Mouse (Mus musculus): ENCODE measurements at regions not wholly inside any gene's neighbourhood (a gene's known extent, or its start where the extent isn't known, plus 50 kb on each side); places are given as distances from the start of the nearest gene placed in this dataset.
"Not testable (repeated sequence)": the region's sequence is repeated elsewhere in the genome, so short reads cannot be mapped to it uniquely, and the experiment has no call there.

- no peaks in the 10 kb centered on the region for H3K27me3 ChIP-seq
- 63% methylated on average over 1 of the region's 1 CpGs for WGBS
- no peak overlapping the region for H3K9ac ChIP-seq
- no peaks in the 10 kb centered on the region for H3K36me3 ChIP-seq
- H3K27ac ChIP-seq, result no peak overlapping the region
- H3K9me3 ChIP-seq, result no peaks in the 10 kb centered on the region
- ATAC-seq (ENCODE audit: insufficient number of reproducible peaks, low FRiP score, low TSS enrichment, low read depth), result no peak
- no peak overlapping the region for H3K4me2 ChIP-seq
- no peak overlapping the region for H3K4me3 ChIP-seq
- H3K4me1 ChIP-seq, result no peaks in the 10 kb centered on the region
These were observed 87.5 kb upstream of the Ppp2r2d start for GRCm38 (mm10) chr7:138758386-138758785.

- Histone ChIP-seq H3K4me1 (no peaks in the 10 kb centered on the region), H3K36me3 (no peaks in the 10 kb centered on the region), H3K9ac (no peak overlapping the region), H3K4me3 (no peak overlapping the region), H3K27ac (no peak overlapping the region), H3K9me3 (no peaks in the 10 kb centered on the region), H3K4me2 (no peak overlapping the region), H3K27me3 (no peaks in the 10 kb centered on the region)
- 64% methylated on average over 2 of the region's 2 CpGs for WGBS
- no peak for ATAC-seq (ENCODE audit: insufficient number of reproducible peaks, low FRiP score, low TSS enrichment, low read depth)
These were observed 97.4 kb upstream of the Ppp2r2d start for GRCm38 (mm10) chr7:138748442-138748841.

GRCm38 (mm10) chr7:138746616-138747015, 99.3 kb upstream of the Ppp2r2d start:
- Histone ChIP-seq H3K4me1 (no peaks in the 10 kb centered on the region), H3K27ac (no peak overlapping the region), H3K9me3 (no peaks in the 10 kb centered on the region), H3K27me3 (no peaks in the 10 kb centered on the region), H3K4me3 (no peak overlapping the region), H3K36me3 (no peaks in the 10 kb centered on the region), H3K9ac (no peak overlapping the region), H3K4me2 (no peak overlapping the region)
- 38% methylated on average over 8 of the region's 8 CpGs for WGBS
- ATAC-seq (ENCODE audit: insufficient number of reproducible peaks, low FRiP score, low TSS enrichment, low read depth), result no peak

- Histone ChIP-seq H3K9ac (no peak overlapping the region), H3K4me1 (no peaks in the 10 kb centered on the region), H3K4me2 (no peak overlapping the region), H3K4me3 (no peak overlapping the region), H3K27me3 (no peaks in the 10 kb centered on the region), H3K9me3 (no peaks in the 10 kb centered on the region), H3K27ac (no peak overlapping the region), H3K36me3 (no peaks in the 10 kb centered on the region)
- WGBS, result 71% methylated on average over 4 of the region's 4 CpGs
- ATAC-seq (ENCODE audit: insufficient number of reproducible peaks, low FRiP score, low TSS enrichment, low read depth), result no peak
These were observed 103.4 kb upstream of the Ppp2r2d start for GRCm38 (mm10) chr7:138742516-138742845.

- Histone ChIP-seq H3K27ac (no peak overlapping the region), H3K9ac (no peak overlapping the region), H3K4me3 (no peak overlapping the region), H3K36me3 (no peaks in the 10 kb centered on the region), H3K9me3 (no peaks in the 10 kb centered on the region), H3K4me2 (no peak overlapping the region), H3K4me1 (no peaks in the 10 kb centered on the region), H3K27me3 (no peaks in the 10 kb centered on the region)
- 62% methylated on average over 7 of the region's 7 CpGs for WGBS
- ATAC-seq (ENCODE audit: insufficient number of reproducible peaks, low FRiP score, low TSS enrichment, low read depth), result no peak
These were observed 103.9 kb upstream of the Ppp2r2d start for GRCm38 (mm10) chr7:138741816-138742515.

GRCm38 (mm10) chr7:138734254-138734653, 111.6 kb upstream of the Ppp2r2d start:
- Histone ChIP-seq H3K9ac (no peak overlapping the region), H3K36me3 (no peaks in the 10 kb centered on the region), H3K4me2 (no peak overlapping the region), H3K4me3 (no peak overlapping the region), H3K4me1 (no peaks in the 10 kb centered on the region), H3K27ac (no peak overlapping the region), H3K27me3 (0 out of 2 replicates have a peak, but pooled peaks cover 3% of the 10 kb centered on the region), H3K9me3 (no peaks in the 10 kb centered on the region)
- 22% methylated on average over 4 of the region's 4 CpGs for WGBS
- no peak for ATAC-seq (ENCODE audit: insufficient number of reproducible peaks, low FRiP score, low TSS enrichment, low read depth)

- no peaks in the 10 kb centered on the region for H3K9me3 ChIP-seq
- H3K27ac ChIP-seq, result no peak overlapping the region
- H3K4me2 ChIP-seq, result no peak overlapping the region
- WGBS, result 85% methylated on average over 2 of the region's 2 CpGs
- H3K9ac ChIP-seq, result no peak overlapping the region
- H3K27me3 ChIP-seq, result no peaks in the 10 kb centered on the region
- peaks cover 4% of the 10 kb centered on the region for H3K4me1 ChIP-seq
- no peaks in the 10 kb centered on the region for H3K36me3 ChIP-seq
- no peak for ATAC-seq (ENCODE audit: insufficient number of reproducible peaks, low FRiP score, low TSS enrichment, low read depth)
- no peak overlapping the region for H3K4me3 ChIP-seq
These were observed 121.0 kb upstream of the Ppp2r2d start for GRCm38 (mm10) chr7:138724829-138725228.

GRCm38 (mm10) chr7:138719608-138720007, 126.3 kb upstream of the Ppp2r2d start:
- H3K27ac ChIP-seq, result no peak overlapping the region
- no peak for ATAC-seq (ENCODE audit: insufficient number of reproducible peaks, low FRiP score, low TSS enrichment, low read depth)
- WGBS, result 64% methylated on average over 5 of the region's 5 CpGs
- no peaks in the 10 kb centered on the region for H3K9me3 ChIP-seq
- no peak overlapping the region for H3K9ac ChIP-seq
- H3K4me2 ChIP-seq, result no peak overlapping the region
- no peaks in the 10 kb centered on the region for H3K36me3 ChIP-seq
- no peak overlapping the region for H3K4me3 ChIP-seq
- no peaks in the 10 kb centered on the region for H3K27me3 ChIP-seq
- no peaks in the 10 kb centered on the region for H3K4me1 ChIP-seq

- H3K4me1 ChIP-seq, result no peaks in the 10 kb centered on the region
- no peaks in the 10 kb centered on the region for H3K27me3 ChIP-seq
- no peak overlapping the region for H3K4me3 ChIP-seq
- no peak overlapping the region for H3K9ac ChIP-seq
- ATAC-seq (ENCODE audit: insufficient number of reproducible peaks, low FRiP score, low TSS enrichment, low read depth), result no peak
- no peak overlapping the region for H3K4me2 ChIP-seq
- H3K36me3 ChIP-seq, result no peaks in the 10 kb centered on the region
- 57% methylated on average over 3 of the region's 3 CpGs for WGBS
- H3K9me3 ChIP-seq, result no peaks in the 10 kb centered on the region
- no peak overlapping the region for H3K27ac ChIP-seq
These were observed 126.8 kb upstream of the Ppp2r2d start for GRCm38 (mm10) chr7:138719115-138719514.

- Histone ChIP-seq H3K9me3 (no peaks in the 10 kb centered on the region), H3K4me2 (no peak overlapping the region), H3K36me3 (no peaks in the 10 kb centered on the region), H3K27ac (no peak overlapping the region), H3K27me3 (no peaks in the 10 kb centered on the region), H3K4me3 (no peak overlapping the region), H3K4me1 (no peaks in the 10 kb centered on the region), H3K9ac (no peak overlapping the region)
- 52% methylated on average over 1 of the region's 1 CpGs for WGBS
- ATAC-seq (ENCODE audit: insufficient number of reproducible peaks, low FRiP score, low TSS enrichment, low read depth), result no peak
These were observed 131.1 kb upstream of the Ppp2r2d start for GRCm38 (mm10) chr7:138714731-138715130.

- Histone ChIP-seq H3K27me3 (no peaks in the 10 kb centered on the region), H3K4me3 (no peak overlapping the region), H3K9ac (no peak overlapping the region), H3K4me1 (peaks cover 6% of the 10 kb centered on the region), H3K36me3 (no peaks in the 10 kb centered on the region), H3K9me3 (no peaks in the 10 kb centered on the region), H3K4me2 (no peak overlapping the region), H3K27ac (no peak overlapping the region)
- 56% methylated on average over 6 of the region's 6 CpGs for WGBS
- ATAC-seq (ENCODE audit: insufficient number of reproducible peaks, low FRiP score, low TSS enrichment, low read depth), result no peak
These were observed 137.5 kb upstream of the Ppp2r2d start for GRCm38 (mm10) chr7:138708373-138708772.

- WGBS, result 73% methylated on average over 1 of the region's 1 CpGs
These were observed 146.3 kb upstream of the Ppp2r2d start for GRCm38 (mm10) chr7:138699599-138699998.

GRCm38 (mm10) chr7:138682161-138682560, 163.7 kb upstream of the Ppp2r2d start:
- no peaks in the 10 kb centered on the region for H3K4me1 ChIP-seq
- 58% methylated on average over 7 of the region's 7 CpGs for WGBS
- no peaks in the 10 kb centered on the region for H3K9me3 ChIP-seq
- no peaks in the 10 kb centered on the region for H3K27me3 ChIP-seq
- no peak overlapping the region for H3K9ac ChIP-seq
- H3K36me3 ChIP-seq, result no peaks in the 10 kb centered on the region
- H3K4me2 ChIP-seq, result no peak overlapping the region
- no peak for ATAC-seq (ENCODE audit: insufficient number of reproducible peaks, low FRiP score, low TSS enrichment, low read depth)
- H3K4me3 ChIP-seq, result no peak overlapping the region
- H3K27ac ChIP-seq, result no peak overlapping the region

More at GRCm38 (mm10) chr7:138699599-138699998, 146.3 kb upstream of the Ppp2r2d start:
- not testable (repeated sequence) for H3K4me3 ChIP-seq; ATAC-seq (ENCODE audit: insufficient number of reproducible peaks, low FRiP score, low TSS enrichment, low read depth); H3K27me3 ChIP-seq; H3K9me3 ChIP-seq; H3K36me3 ChIP-seq; H3K4me1 ChIP-seq; H3K9ac ChIP-seq; H3K27ac ChIP-seq; H3K4me2 ChIP-seq
